Mouse (Mus musculus): ENCODE measurements around the gene Mtus2. TPM values are rescaled to one million over a fixed set of nuclear protein-coding genes. Genes with fewer than 3 reads are reported as not detected.
A peak's percentile ranks its signal among the peaks of the same experiment; 100 is the strongest.

Gene Mtus2
- polyA plus RNA-seq, 1 experiment from 2014 or later: 15.0 TPM

DNA sequence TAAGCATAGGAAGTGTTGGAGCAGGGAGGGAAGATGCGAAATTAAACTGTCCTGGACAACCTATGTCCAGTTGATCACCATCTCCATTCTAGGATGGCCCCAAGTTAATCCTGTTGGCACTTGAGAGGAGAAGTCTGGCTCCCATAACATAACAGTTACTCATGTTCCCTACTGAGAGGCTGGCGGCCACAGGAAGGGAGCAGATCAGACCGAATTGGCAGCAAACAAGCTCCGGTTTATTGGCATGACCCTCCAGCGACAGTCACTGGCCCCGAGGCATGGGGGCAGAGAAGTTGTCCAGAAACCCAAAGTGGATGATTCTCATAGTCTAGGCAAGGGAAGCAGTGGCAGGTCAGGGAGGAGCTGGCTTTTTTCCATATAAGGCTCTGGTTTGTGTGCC lies 224.8 kb downstream of the Mtus2 start:
- Histone ChIP-seq H3K9me3 (peaks cover 33% of the 10 kb centered on the region), H3K36me3 (no peaks in the 10 kb centered on the region), H3K4me1 (replicated peaks) (peaks cover 18% of the 10 kb centered on the region), H3K27ac (no peak overlapping the region), H3K4me3 (no peak overlapping the region), H3K27me3 (ENCODE audit: insufficient read depth, poor library complexity, severe bottlenecking) (no peaks in the 10 kb centered on the region)
- DNase-seq (ENCODE audit: low spot score): no peak
- 83% methylated on average over 6 of the region's 6 CpGs for WGBS

DNA sequence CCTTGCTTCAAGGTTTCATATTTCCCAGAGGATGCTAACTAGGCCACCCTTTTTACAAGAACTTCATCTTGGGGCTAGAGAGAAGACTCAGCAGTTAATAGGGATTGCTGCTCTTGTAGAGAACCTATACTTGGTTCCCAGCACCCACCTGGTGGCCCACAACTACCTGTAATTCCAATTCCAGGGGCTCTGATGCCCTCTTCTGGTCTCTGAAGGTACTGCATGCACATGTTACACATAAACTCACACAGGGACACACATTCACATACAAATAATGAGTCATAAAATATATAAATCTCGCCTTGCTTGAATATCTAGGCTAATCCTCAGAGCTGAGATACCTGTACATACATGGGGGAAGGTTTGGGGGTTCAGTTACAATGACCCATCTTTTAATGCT lies 228.8 kb downstream of the Mtus2 start:
- no peak overlapping the region for H3K4me3 ChIP-seq
- no peak overlapping the region for H3K27ac ChIP-seq
- no peaks in the 10 kb centered on the region for H3K27me3 ChIP-seq (ENCODE audit: insufficient read depth, poor library complexity, severe bottlenecking)
- no peak for DNase-seq (ENCODE audit: low spot score)
- H3K4me1 ChIP-seq (replicated peaks): peaks cover 10% of the 10 kb centered on the region
- WGBS: 70% methylated on average over 1 of the region's 1 CpGs
- peaks cover 15% of the 10 kb centered on the region for H3K9me3 ChIP-seq
- no peaks in the 10 kb centered on the region for H3K36me3 ChIP-seq

DNA sequence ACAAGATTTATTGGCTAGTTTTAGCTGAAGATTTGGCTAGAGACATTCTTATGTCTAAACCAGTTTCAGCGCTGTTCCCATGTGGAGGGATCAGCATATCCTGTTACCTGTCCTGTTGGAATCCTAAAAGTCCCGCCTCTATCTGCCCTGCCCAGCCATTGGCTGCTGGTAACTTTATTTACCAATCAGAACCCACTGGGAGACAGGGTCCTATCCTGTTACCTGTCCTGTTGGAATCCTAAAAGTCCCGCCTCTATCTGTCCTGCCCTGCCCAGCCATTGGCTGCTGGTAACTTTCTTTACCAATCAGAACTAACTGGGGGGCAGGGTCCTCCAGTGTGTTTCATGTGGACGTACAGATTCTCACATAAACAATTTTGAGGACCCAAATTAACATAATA lies 234.3 kb downstream of the Mtus2 start:
- Histone ChIP-seq H3K36me3 (no peaks in the 10 kb centered on the region), H3K4me3 (no peak overlapping the region), H3K9me3 (no peaks in the 10 kb centered on the region), H3K4me1 (replicated peaks) (no peaks in the 10 kb centered on the region), H3K27me3 (ENCODE audit: insufficient read depth, poor library complexity, severe bottlenecking) (no peaks in the 10 kb centered on the region), H3K27ac (no peak overlapping the region)
- DNase-seq (ENCODE audit: low spot score): no peak
- WGBS: 33% methylated on average over 4 of the region's 4 CpGs

DNA sequence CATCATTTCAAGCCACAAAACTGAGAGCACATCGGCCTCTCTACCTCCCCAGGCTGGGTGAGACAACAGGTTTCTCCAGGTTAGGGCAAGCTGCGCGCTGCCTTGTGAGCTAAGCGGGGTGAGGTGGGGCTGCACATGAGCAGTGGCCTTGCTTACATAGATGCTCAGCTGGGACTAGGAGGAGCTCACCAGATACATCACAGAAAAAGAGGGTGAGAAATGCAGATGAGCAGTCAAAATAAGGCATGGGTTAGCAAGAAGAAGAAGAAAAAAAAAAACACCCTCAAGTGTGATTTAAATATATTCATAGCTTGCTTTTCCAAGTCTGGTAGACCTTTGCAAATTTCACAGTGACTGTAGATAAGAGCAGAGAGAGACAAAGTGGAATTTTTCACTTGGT lies 254.7 kb downstream of the Mtus2 start:
- Histone ChIP-seq H3K4me1 (replicated peaks) (peaks cover 11% of the 10 kb centered on the region; the same call in 1 of the 2 replicates), H3K9me3 (no peaks in the 10 kb centered on the region), H3K4me3 (no peak overlapping the region), H3K36me3 (no peaks in the 10 kb centered on the region), H3K27ac (no peak overlapping the region), H3K27me3 (ENCODE audit: insufficient read depth, poor library complexity, severe bottlenecking) (no peaks in the 10 kb centered on the region)
- DNase-seq (ENCODE audit: low spot score): no peak
- 97% methylated on average over 4 of the region's 4 CpGs for WGBS

DNA sequence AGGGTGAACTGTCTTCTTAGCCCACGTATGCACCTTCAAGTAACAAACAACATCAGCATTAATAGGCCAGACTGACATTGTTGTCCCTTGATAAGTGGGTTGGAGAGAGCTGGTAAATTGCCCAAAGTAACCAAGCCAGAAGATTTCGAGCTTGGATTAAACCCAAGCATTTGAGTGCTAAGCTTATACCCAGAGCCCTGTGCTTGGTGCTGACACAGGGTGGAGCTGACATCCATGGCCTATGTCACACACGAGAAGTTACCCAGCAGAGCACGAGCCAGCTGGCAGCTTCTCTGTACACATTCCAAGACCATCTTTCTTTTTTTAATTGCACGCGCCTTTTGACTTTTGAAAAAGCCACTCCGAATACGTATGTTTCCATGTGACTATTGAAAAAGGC lies 259.7 kb downstream of the Mtus2 start:
- H3K36me3 ChIP-seq: no peaks in the 10 kb centered on the region
- H3K4me1 ChIP-seq (replicated peaks): peaks cover 11% of the 10 kb centered on the region; the same call in 1 of the 2 replicates
- H3K4me3 ChIP-seq: no peak overlapping the region
- H3K27ac ChIP-seq: no peak overlapping the region
- H3K9me3 ChIP-seq: peaks cover 4% of the 10 kb centered on the region; the same call in 1 of the 2 replicates
- no peak for DNase-seq (ENCODE audit: low spot score)
- 89% methylated on average over 8 of the region's 8 CpGs for WGBS
- no peaks in the 10 kb centered on the region for H3K27me3 ChIP-seq (ENCODE audit: insufficient read depth, poor library complexity, severe bottlenecking)

DNA sequence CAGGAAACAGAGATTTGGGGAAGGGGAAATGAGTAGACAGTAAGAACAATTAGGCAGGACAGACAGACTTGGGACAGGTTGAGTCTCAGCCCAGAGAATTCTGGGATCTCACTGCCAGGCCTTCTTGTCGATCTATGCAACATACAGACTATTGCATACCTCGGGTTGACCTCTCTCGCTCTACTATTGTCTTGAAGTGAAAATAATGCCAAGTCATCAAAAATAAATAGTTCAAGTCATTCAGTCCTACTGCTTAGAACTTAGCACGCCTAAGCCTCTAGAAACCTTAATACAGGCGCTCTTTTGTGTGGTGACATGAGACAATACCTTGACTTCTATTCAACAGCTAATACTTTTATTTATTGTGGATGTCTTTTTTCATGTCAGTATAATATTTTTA lies 265.8 kb downstream of the Mtus2 start:
- Histone ChIP-seq H3K4me1 (replicated peaks) (no peaks in the 10 kb centered on the region), H3K4me3 (no peak overlapping the region), H3K9me3 (peaks cover 4% of the 10 kb centered on the region; the same call in 1 of the 2 replicates), H3K27me3 (ENCODE audit: insufficient read depth, poor library complexity, severe bottlenecking) (no peaks in the 10 kb centered on the region), H3K36me3 (no peaks in the 10 kb centered on the region), H3K27ac (no peak overlapping the region)
- 94% methylated on average over 5 of the region's 5 CpGs for WGBS
- DNase-seq (ENCODE audit: low spot score): no peak

DNA sequence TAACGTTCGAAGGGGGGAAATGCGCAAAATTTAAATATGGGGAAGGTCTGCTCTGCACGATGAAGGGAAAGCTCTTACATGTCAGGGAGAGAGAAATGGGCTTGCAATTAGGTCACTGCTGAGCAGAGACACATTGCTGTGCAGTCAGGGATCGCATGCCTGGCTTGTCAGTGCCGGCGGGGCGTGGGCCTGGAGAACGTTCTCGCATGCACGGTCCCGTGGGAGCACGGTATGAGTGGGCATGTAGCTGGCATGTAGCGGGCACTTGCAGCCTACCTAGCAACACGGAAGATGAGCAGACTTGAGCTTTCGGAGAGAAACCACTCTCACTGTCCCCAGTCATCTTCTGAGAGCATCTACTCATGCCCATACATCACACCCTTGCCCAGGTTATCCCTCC lies 266.9 kb downstream of the Mtus2 start:
- H3K36me3 ChIP-seq: no peaks in the 10 kb centered on the region
- H3K4me3 ChIP-seq: no peak overlapping the region
- H3K27me3 ChIP-seq (ENCODE audit: insufficient read depth, poor library complexity, severe bottlenecking): no peaks in the 10 kb centered on the region
- no peaks in the 10 kb centered on the region for H3K4me1 ChIP-seq (replicated peaks)
- H3K9me3 ChIP-seq: peaks cover 4% of the 10 kb centered on the region; the same call in 1 of the 2 replicates
- no peak overlapping the region for H3K27ac ChIP-seq
- DNase-seq (ENCODE audit: low spot score): no peak
- WGBS: 92% methylated on average over 16 of the region's 16 CpGs

DNA sequence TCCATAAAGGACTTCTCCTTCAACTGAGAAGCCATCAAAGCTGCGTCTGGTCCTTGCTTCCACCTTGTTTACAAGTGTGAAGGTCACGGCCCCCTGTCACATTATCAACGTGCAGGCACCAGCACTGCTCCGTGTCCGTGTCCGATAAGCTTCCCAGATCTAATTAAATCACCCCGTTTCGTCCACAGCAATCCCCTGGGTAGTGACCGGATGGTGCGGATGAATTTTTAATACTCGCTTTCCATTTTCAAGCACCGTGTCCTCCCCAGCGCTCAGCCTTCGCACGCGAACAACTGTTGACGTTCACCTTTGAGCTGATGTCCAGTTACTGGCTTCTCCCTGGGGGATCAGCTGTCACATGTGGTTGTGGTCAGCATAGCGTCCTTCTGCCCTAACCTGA lies 276.6 kb downstream of the Mtus2 start:
- Histone ChIP-seq H3K27me3 (ENCODE audit: insufficient read depth, poor library complexity, severe bottlenecking) (no peaks in the 10 kb centered on the region), H3K36me3 (no peaks in the 10 kb centered on the region), H3K4me3 (no peak overlapping the region), H3K4me1 (replicated peaks) (no peaks in the 10 kb centered on the region; the same call in 1 of the 2 replicates), H3K27ac (no peak overlapping the region), H3K9me3 (no peaks in the 10 kb centered on the region)
- DNase-seq (ENCODE audit: low spot score): no peak
- 80% methylated on average over 18 of the region's 18 CpGs for WGBS

DNA sequence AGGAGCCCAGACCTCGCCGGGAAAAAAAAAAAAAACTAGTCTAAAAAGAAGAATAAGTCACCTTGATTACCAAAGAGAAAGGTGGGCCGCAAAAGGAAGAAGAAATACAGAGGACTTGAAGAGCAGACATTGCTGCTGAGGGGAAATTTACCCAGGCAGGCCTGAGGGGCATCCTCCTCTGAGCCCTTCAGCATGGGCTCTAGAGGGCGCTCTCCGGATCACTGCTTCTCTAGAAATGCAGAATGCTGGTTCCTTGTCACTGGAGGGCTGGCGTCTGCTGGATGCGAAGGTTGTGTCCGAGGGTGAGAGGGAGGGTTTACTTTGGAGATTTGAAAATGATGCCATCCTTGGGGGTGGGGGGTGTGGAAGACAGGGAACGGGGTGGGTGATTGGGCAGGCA lies 279.5 kb downstream of the Mtus2 start:
- Histone ChIP-seq H3K9me3 (no peaks in the 10 kb centered on the region), H3K4me1 (replicated peaks) (peaks cover 5% of the 10 kb centered on the region; the same call in 1 of the 2 replicates), H3K27ac (no peak overlapping the region), H3K36me3 (no peaks in the 10 kb centered on the region), H3K4me3 (no peak overlapping the region), H3K27me3 (ENCODE audit: insufficient read depth, poor library complexity, severe bottlenecking) (no peaks in the 10 kb centered on the region)
- WGBS: 55% methylated on average over 9 of the region's 9 CpGs
- DNase-seq (ENCODE audit: low spot score): no peak

DNA sequence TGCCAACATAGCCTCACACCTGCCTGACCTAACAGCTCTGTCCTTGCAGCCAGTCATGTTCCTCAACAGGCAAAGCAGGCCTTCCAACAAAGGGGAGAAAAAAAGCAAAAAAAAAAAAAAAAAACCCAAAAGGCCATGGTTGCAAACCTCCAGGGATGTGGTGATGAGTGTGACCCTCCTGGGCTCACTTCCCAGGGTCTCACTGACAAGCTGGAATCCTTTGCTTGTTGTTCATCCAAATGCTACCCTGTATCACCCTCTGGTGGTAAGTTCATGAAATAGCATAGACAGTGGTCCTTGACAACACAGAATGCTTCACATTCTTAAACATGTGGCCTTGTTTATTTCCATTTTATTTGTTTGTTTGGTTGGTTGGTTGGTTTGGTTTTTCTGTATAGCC lies 281.9 kb downstream of the Mtus2 start:
- H3K4me1 ChIP-seq (replicated peaks): peaks cover 5% of the 10 kb centered on the region; the same call in 1 of the 2 replicates
- DNase-seq (ENCODE audit: low spot score): no peak

DNA sequence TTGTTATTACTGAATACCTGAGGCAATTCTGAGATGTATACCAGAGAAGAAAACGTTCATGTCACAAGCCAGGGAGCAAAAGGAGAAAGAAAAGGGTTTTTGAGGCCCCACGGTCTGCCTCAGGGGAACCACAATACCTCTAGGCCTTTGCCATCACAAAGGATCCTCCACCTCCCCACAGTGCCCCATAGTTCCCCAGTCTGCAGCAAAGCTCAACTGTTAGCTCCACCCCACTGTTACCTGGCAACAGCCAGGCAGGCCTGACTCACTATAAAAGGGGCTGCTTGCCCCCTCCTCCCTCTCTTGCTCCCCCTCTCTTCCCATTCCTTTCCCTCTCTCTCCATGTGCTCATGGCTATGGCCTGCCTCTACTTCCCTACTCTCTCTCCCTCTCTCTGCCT lies 282.6 kb downstream of the Mtus2 start:
- Histone ChIP-seq H3K27ac (no peak overlapping the region), H3K27me3 (ENCODE audit: insufficient read depth, poor library complexity, severe bottlenecking) (no peaks in the 10 kb centered on the region), H3K4me1 (replicated peaks) (peaks cover 5% of the 10 kb centered on the region; the same call in 1 of the 2 replicates), H3K9me3 (peaks cover 2% of the 10 kb centered on the region; the same call in 1 of the 2 replicates), H3K4me3 (no peak overlapping the region), H3K36me3 (no peaks in the 10 kb centered on the region)
- no peak for DNase-seq (ENCODE audit: low spot score)
- 21% methylated on average over 2 of the region's 2 CpGs for WGBS

More for the DNA sequence above, 281.9 kb downstream of the Mtus2 start:
- no peak overlapping the region for H3K27ac ChIP-seq
- no peaks in the 10 kb centered on the region for H3K27me3 ChIP-seq (ENCODE audit: insufficient read depth, poor library complexity, severe bottlenecking)
- H3K4me3 ChIP-seq: no peak overlapping the region
- H3K9me3 ChIP-seq: no peaks in the 10 kb centered on the region
- no peaks in the 10 kb centered on the region for H3K36me3 ChIP-seq

DNA sequence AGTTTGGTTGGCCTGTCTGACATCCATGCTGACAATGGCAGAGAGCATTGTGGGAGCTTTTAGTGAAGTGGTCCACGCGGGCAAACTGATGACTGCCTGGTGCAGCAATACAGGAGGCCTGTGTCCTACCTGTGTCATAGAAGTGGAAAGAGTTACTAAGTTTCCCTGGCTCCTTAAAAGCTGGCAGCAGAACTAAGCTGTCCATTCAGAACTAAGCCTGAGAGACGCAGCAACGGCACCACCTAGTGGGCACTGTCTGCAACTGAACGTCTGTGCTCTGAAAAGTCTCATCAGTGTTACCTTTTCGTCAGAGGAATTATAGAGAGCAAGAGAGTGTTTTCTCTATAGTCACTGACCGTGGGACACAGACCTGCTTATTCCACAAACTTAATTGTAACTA lies 284.8 kb downstream of the Mtus2 start:
- Histone ChIP-seq H3K4me1 (replicated peaks) (peaks cover 5% of the 10 kb centered on the region; the same call in 1 of the 2 replicates), H3K9me3 (peaks cover 11% of the 10 kb centered on the region), H3K4me3 (no peak overlapping the region), H3K36me3 (no peaks in the 10 kb centered on the region), H3K27ac (no peak overlapping the region), H3K27me3 (ENCODE audit: insufficient read depth, poor library complexity, severe bottlenecking) (no peaks in the 10 kb centered on the region)
- WGBS: 8% methylated on average over 7 of the region's 7 CpGs
- DNase-seq (ENCODE audit: low spot score): peak; percentile 63

DNA sequence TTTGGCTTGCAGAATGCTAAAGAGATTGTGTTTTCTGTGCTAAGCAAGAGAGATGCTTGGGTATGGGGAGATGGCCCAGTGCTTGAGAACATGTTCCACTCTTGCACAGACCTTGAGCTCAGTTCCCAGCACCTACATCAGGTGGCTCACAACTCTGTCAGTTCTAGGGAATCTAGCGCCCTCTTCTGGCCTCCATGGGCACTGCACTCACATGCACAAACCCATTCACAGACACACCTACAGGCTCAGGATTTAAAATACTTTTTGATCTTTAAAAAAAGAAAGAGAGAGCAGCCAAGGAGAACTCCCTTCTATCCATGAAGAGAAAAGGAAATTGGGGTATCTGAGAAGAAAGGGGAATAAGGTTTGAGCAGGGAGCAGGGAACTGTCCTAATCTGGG lies 287.4 kb downstream of the Mtus2 start:
- 31% methylated on average over 1 of the region's 1 CpGs for WGBS
- no peak overlapping the region for H3K4me3 ChIP-seq
- H3K27me3 ChIP-seq (ENCODE audit: insufficient read depth, poor library complexity, severe bottlenecking): no peaks in the 10 kb centered on the region
- H3K27ac ChIP-seq: no peak overlapping the region
- peaks cover 8% of the 10 kb centered on the region; the same call in 1 of the 2 replicates for H3K4me1 ChIP-seq (replicated peaks)
- H3K36me3 ChIP-seq: no peaks in the 10 kb centered on the region
- peaks cover 11% of the 10 kb centered on the region for H3K9me3 ChIP-seq
- DNase-seq (ENCODE audit: low spot score): no peak

DNA sequence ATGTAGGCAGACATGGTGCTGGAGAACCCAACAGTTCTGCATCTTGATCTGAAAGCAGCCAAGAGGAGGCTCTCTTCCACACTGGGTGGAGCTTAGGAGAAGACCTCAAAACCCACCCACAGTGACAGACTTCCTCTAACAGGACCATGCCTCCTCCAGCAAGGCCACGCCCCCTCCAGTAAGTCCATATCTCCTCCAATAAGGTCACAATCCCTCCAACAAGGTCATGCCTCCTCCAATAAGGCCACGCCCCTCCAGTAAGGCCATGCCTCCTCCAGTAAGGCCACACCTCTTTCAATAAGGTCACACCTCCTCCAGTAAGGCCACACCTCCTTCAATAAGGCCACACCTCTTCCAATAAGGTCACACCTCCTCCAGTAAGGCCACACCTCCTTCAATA lies 288.3 kb downstream of the Mtus2 start:
- H3K36me3 ChIP-seq: no peaks in the 10 kb centered on the region

More for the DNA sequence above, 288.3 kb downstream of the Mtus2 start:
- 85% methylated on average over 2 of the region's 2 CpGs for WGBS
- 0 out of 2 replicates have a peak, but pooled peaks cover 3% of the 10 kb centered on the region for H3K4me1 ChIP-seq (replicated peaks)
- DNase-seq (ENCODE audit: low spot score): no peak
- no peaks in the 10 kb centered on the region for H3K27me3 ChIP-seq (ENCODE audit: insufficient read depth, poor library complexity, severe bottlenecking)
- H3K27ac ChIP-seq: no peak overlapping the region
- no peak overlapping the region for H3K4me3 ChIP-seq
- peaks cover 11% of the 10 kb centered on the region for H3K9me3 ChIP-seq
